Mouse (Mus musculus): ENCODE measurements around the gene Atxn1. TPM values are rescaled to one million over a fixed set of nuclear protein-coding genes. Genes with fewer than 3 reads are reported as not detected.

Atxn1 gene
- polyA plus RNA-seq, 1 experiment from 2014 or later, result 5.4 TPM

DNA sequence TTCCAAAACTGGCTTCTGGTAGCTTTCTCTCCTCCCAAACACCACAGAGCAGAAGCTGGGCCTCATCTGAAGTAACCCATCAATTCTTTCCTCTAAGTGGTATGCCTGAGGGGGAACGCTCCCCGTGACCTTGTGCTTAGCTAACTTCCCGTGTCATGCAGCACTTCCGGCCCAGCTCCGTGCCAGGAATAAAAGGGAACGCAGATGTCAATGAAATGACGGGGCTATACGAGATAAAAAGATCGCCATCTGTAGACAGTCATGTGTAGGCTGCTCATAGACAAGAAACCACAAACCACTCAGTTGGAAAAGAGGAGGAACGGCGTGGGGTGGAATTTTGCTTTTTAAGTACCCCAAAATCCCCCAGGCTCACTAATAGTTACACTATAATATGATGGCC lies 271.3 kb downstream of the Atxn1 start:
- H3K27ac ChIP-seq, result no peak overlapping the region
- no peak overlapping the region for H3K4me2 ChIP-seq
- H3K36me3 ChIP-seq, result no peaks in the 10 kb centered on the region
- H3K4me1 ChIP-seq, result peaks cover 4% of the 10 kb centered on the region; the same call in 1 of the 2 replicates
- no peak overlapping the region for H3K4me3 ChIP-seq
- H3K9ac ChIP-seq, result no peak overlapping the region
- WGBS, result 56% methylated on average over 11 of the region's 11 CpGs
- no peak for ATAC-seq (ENCODE audit: insufficient number of reproducible peaks, low FRiP score, low TSS enrichment, low read depth)
- H3K27me3 ChIP-seq, result no peaks in the 10 kb centered on the region
- H3K9me3 ChIP-seq, result no peaks in the 10 kb centered on the region

DNA sequence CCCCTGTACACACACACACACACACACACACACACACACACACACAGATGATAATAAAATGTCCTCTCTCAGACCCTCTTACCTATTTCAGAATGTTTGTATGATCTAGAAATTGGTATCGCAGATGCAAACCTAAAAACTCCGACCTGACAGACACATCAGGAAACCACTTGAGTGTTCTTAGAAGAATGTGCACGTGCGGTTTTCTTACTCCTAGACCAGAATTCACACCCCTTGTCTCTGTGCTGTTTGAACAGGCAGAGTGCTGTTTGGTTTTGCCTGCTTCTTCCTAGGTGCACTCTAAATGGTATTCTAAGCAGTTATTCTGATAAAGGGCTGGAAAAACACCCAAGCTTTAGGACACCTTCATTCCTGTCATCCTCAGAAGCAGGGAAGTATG lies 271.7 kb downstream of the Atxn1 start:
- WGBS, result 66% methylated on average over 4 of the region's 4 CpGs
- H3K4me1 ChIP-seq, result peaks cover 4% of the 10 kb centered on the region; the same call in 1 of the 2 replicates
- H3K4me3 ChIP-seq, result no peak overlapping the region
- H3K36me3 ChIP-seq, result no peaks in the 10 kb centered on the region
- no peak overlapping the region for H3K4me2 ChIP-seq
- no peak overlapping the region for H3K9ac ChIP-seq
- H3K9me3 ChIP-seq, result no peaks in the 10 kb centered on the region
- no peaks in the 10 kb centered on the region for H3K27me3 ChIP-seq
- no peak overlapping the region; the same call in 1 of the 2 replicates for H3K27ac ChIP-seq
- no peak for ATAC-seq (ENCODE audit: insufficient number of reproducible peaks, low FRiP score, low TSS enrichment, low read depth)

DNA sequence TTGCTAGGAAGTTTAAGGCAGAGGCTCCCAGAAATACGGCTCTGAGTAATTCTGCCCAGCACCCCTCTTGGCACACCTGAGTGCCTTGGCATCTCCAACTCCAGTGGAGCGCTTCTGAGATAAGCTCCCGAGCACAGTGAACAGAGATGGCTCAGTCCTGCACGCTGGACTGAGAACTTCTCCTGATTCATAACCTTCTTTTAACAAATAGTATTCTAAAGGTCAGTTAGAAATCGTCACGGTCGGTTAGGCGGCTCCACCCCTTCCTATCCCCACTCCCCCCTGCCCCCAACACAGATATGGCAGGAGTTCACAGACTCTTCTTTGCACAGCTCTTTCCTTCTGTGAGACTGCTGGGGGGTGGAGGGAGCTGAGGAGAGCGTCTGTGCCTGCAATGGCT lies 272.4 kb downstream of the Atxn1 start:
- no peak overlapping the region for H3K4me2 ChIP-seq
- 76% methylated on average over 9 of the region's 9 CpGs for WGBS
- H3K4me1 ChIP-seq, result peaks cover 4% of the 10 kb centered on the region; the same call in 1 of the 2 replicates
- H3K36me3 ChIP-seq, result no peaks in the 10 kb centered on the region
- no peaks in the 10 kb centered on the region for H3K9me3 ChIP-seq
- H3K9ac ChIP-seq, result no peak overlapping the region
- no peaks in the 10 kb centered on the region for H3K27me3 ChIP-seq
- no peak for ATAC-seq (ENCODE audit: insufficient number of reproducible peaks, low FRiP score, low TSS enrichment, low read depth)
- H3K4me3 ChIP-seq, result no peak overlapping the region
- no peak overlapping the region for H3K27ac ChIP-seq

DNA sequence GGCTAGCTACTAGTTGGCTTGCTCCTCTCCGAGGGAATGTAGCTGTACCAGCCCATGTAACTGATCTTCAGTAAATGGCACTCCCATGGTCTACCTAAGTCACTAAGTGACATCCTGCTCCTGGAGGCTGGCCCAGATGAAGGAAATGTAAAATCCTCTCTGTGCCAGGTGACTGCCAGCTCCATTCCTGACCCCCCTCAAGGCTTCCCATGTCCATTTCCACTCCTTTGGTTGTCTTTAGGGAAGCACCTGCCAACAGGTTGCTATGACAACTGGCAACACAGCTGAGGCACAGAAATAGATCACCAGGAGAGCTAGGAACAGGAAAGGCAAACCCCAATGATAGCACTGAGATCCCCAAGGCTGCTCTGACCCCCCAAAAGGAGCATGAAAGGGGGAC lies 274.4 kb downstream of the Atxn1 start:
- Histone ChIP-seq H3K27ac (no peak overlapping the region), H3K36me3 (no peaks in the 10 kb centered on the region), H3K27me3 (no peaks in the 10 kb centered on the region), H3K9ac (no peak overlapping the region), H3K4me2 (no peak overlapping the region), H3K9me3 (no peaks in the 10 kb centered on the region), H3K4me1 (peaks cover 4% of the 10 kb centered on the region; the same call in 1 of the 2 replicates), H3K4me3 (no peak overlapping the region)
- 63% methylated on average over 1 of the region's 1 CpGs for WGBS
- ATAC-seq (ENCODE audit: insufficient number of reproducible peaks, low FRiP score, low TSS enrichment, low read depth), result no peak

DNA sequence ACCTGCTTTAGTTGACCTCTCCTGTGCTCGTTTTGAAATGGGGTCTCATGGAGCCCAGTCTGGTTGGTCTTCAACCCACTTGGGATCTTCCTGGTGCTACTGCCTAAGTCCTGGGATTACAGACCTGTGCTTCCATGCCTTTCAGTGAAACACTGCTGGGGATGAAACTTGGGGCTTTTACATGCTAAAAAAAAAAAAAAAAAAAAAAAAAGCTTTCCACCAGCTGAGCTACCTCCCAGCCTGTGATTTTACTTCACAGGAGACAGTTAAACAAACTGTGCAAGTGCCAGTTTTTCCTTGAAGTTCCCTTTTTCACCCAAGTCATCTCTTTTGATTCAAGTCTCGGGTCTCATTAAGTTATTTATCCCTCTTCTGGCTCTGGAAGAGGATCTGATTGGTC lies 275.9 kb downstream of the Atxn1 start:
- Histone ChIP-seq H3K27ac (no peak overlapping the region), H3K9ac (no peak overlapping the region), H3K4me1 (peaks cover 4% of the 10 kb centered on the region; the same call in 1 of the 2 replicates), H3K4me3 (no peak overlapping the region), H3K9me3 (no peaks in the 10 kb centered on the region), H3K4me2 (no peak overlapping the region), H3K27me3 (no peaks in the 10 kb centered on the region), H3K36me3 (no peaks in the 10 kb centered on the region)
- no peak for ATAC-seq (ENCODE audit: insufficient number of reproducible peaks, low FRiP score, low TSS enrichment, low read depth)
- 65% methylated on average over 2 of the region's 2 CpGs for WGBS

DNA sequence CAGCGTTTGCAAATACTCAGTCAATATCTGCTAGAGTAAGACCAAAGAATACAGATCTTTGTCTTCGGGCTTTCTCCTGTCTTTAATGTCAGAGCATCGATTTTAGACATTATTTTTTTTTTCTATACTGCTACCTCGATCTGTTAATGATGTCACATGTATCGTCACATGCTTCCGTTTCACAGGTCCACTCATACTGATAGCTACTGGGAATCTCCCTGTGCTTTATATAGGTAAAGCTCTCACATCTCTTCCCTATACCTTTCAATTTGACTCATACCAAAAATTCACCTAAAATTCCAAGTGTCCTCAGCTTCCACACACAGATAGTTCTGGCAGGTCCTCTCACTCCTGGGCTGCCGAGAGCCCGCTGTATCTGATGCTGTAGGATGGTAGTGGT lies 277.2 kb downstream of the Atxn1 start:
- Histone ChIP-seq H3K36me3 (no peaks in the 10 kb centered on the region), H3K27ac (no peak overlapping the region), H3K4me2 (no peak overlapping the region), H3K9me3 (no peaks in the 10 kb centered on the region), H3K4me3 (no peak overlapping the region), H3K9ac (no peak overlapping the region), H3K4me1 (peaks cover 4% of the 10 kb centered on the region; the same call in 1 of the 2 replicates), H3K27me3 (no peaks in the 10 kb centered on the region)
- 91% methylated on average over 8 of the region's 8 CpGs for WGBS
- ATAC-seq (ENCODE audit: insufficient number of reproducible peaks, low FRiP score, low TSS enrichment, low read depth), result no peak

DNA sequence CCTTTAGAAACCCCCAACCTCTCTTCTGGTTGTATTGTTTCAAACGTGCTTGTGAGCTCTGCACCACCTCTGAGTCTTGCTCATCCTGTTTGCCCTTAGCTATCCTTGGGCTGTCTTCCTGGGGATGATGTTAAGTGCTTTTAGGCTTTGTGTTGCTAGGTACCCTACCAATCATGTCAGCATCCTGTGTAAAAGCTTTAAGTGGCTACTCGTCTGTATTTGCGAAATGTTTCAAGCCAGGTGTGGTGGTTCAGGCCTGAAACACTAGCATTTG lies 278.6 kb downstream of the Atxn1 start:
- H3K36me3 ChIP-seq, result no peaks in the 10 kb centered on the region
- no peak for ATAC-seq (ENCODE audit: insufficient number of reproducible peaks, low FRiP score, low TSS enrichment, low read depth)
- H3K4me2 ChIP-seq, result no peak overlapping the region
- H3K27ac ChIP-seq, result no peak overlapping the region
- no peaks in the 10 kb centered on the region for H3K9me3 ChIP-seq
- H3K4me3 ChIP-seq, result no peak overlapping the region
- peaks cover 4% of the 10 kb centered on the region; the same call in 1 of the 2 replicates for H3K4me1 ChIP-seq
- no peak overlapping the region for H3K9ac ChIP-seq
- no peaks in the 10 kb centered on the region for H3K27me3 ChIP-seq
- 50% methylated on average over 3 of the region's 3 CpGs for WGBS

DNA sequence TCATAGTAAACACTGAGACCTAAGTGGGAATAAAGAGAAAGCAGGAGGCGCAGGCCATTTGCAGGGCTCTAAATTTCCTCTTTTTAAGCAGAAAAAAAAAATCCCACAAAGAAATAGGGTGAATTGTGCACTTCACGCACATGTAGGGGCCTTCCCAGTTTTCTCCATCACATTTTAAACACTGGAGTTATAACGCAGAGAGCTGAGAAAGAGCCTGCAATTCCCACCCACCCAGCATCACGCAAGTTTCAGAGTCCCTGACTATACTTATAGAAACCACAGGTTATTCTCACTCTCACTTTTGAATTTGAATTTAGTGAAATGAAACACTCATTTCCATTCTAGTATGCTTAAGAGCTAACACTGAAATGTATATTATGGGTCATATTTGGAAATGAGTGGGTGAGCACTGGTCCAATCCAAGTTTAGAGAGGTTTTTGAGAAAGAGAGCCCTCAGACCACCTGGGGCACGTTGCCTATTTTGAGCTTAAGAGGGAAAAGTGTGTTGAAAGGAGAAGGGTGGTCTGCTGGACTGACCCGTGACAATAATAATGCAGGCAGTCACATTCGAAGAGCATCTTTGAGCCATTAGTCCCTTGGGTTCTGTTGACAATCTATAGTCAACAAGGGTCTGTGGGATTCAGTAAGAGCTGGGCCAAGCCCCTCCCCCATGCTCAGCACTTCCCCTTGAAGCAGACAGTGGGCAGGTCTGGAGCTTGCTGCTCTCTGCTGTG lies 279.1 kb downstream of the Atxn1 start:
- Histone ChIP-seq H3K4me3 (no peak overlapping the region), H3K9ac (no peak overlapping the region), H3K4me2 (no peak overlapping the region), H3K27ac (no peak overlapping the region), H3K4me1 (peaks cover 4% of the 10 kb centered on the region; the same call in 1 of the 2 replicates), H3K9me3 (no peaks in the 10 kb centered on the region), H3K36me3 (no peaks in the 10 kb centered on the region), H3K27me3 (no peaks in the 10 kb centered on the region)
- no peak for ATAC-seq (ENCODE audit: insufficient number of reproducible peaks, low FRiP score, low TSS enrichment, low read depth)
- 74% methylated on average over 7 of the region's 7 CpGs for WGBS

DNA sequence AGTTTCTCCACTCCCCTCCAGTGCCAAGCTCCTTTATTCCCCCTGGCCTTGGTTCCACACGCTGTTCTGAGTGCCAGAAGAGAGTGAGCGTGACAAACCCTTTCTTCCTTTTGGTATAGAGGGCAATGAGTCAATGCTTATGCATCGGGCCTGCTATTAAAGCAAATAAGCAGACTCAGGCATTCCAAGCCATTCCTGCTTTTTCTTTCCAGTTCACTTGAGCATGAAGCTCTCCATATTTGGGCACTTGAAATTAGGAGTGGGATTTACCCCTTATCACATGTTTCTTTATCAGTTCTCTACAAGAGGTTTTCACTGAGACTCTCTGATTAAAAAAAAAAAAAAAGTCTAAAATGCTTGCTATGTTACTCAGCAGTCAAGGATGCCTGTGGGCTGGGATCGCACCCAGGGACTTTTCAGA lies 279.9 kb downstream of the Atxn1 start:
- WGBS, result 83% methylated on average over 4 of the region's 4 CpGs
- Histone ChIP-seq H3K27ac (no peak overlapping the region), H3K27me3 (no peaks in the 10 kb centered on the region), H3K9me3 (no peaks in the 10 kb centered on the region), H3K36me3 (no peaks in the 10 kb centered on the region), H3K4me3 (no peak overlapping the region), H3K9ac (no peak overlapping the region), H3K4me2 (no peak overlapping the region), H3K4me1 (no peaks in the 10 kb centered on the region)
- no peak for ATAC-seq (ENCODE audit: insufficient number of reproducible peaks, low FRiP score, low TSS enrichment, low read depth)

DNA sequence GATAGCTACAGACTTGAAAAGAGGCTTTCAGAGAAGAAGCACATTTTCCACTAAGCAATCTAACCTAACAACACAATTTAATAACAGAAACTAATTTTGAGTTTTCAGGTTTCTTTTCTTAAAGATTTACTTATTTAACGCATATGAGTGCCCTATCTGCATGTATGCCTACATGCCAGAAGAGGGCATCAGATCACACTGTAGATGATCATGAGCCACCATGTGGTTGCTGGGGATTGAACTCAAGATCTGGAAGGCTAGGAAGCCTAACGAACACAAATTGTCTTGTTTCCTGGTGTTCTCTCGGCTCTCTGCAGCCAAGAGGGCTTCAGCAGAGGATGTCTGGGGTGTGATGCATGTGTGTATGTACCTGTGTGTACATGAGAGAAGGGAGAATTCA lies 280.8 kb downstream of the Atxn1 start:
- ATAC-seq (ENCODE audit: insufficient number of reproducible peaks, low FRiP score, low TSS enrichment, low read depth), result no peak
- Histone ChIP-seq H3K27ac (no peak overlapping the region), H3K4me2 (no peak overlapping the region), H3K27me3 (no peaks in the 10 kb centered on the region), H3K36me3 (no peaks in the 10 kb centered on the region), H3K9me3 (no peaks in the 10 kb centered on the region), H3K4me1 (no peaks in the 10 kb centered on the region), H3K9ac (no peak overlapping the region), H3K4me3 (no peak overlapping the region)
- WGBS, result 62% methylated on average over 3 of the region's 3 CpGs

DNA sequence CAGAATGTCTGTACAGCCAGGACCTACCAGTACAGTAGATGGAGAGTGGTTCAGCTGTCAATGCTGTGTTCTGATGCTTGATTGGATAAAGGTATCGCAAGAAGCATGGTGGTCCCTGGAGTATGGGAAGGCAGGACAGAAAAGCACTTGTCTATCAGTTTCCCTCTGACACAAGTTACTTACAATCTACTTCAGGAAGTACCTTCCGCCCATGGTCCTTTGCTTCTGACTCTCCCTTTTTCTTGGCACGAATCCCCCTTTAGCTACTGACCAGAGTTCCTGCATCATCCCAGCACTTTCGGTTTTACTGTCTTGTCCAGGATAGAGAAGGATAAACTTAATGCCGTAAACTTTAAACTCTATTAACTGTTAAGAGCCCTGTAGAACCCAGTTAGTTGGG lies 283.6 kb downstream of the Atxn1 start:
- Histone ChIP-seq H3K9ac (no peak overlapping the region), H3K4me1 (no peaks in the 10 kb centered on the region), H3K36me3 (no peaks in the 10 kb centered on the region), H3K4me3 (no peak overlapping the region), H3K27ac (no peak overlapping the region), H3K9me3 (no peaks in the 10 kb centered on the region), H3K4me2 (no peak overlapping the region), H3K27me3 (no peaks in the 10 kb centered on the region)
- no peak for ATAC-seq (ENCODE audit: insufficient number of reproducible peaks, low FRiP score, low TSS enrichment, low read depth)
- WGBS, result 68% methylated on average over 5 of the region's 5 CpGs

DNA sequence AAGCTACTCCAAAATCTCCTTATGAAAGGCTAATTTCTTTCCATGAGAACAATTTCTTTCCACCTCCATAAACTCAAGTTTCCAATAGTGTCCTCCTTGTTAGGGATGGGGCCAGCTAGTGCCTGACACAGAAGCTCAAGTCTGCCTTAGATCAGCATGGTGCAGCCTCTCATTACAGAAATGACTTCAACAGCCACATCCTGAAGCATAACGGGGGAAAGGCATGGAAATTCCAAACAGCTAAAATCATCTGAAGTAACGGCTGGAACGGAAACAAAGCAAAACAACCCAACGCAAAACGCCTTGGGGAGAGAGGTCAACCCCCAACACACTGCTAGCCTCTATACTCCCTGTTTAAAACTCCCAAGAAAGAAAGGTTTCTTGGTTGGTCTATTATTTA lies 284.2 kb downstream of the Atxn1 start:
- Histone ChIP-seq H3K27ac (no peak overlapping the region), H3K4me3 (no peak overlapping the region), H3K9ac (no peak overlapping the region), H3K4me1 (no peaks in the 10 kb centered on the region), H3K9me3 (no peaks in the 10 kb centered on the region), H3K4me2 (no peak overlapping the region), H3K36me3 (no peaks in the 10 kb centered on the region), H3K27me3 (no peaks in the 10 kb centered on the region)
- WGBS, result 54% methylated on average over 5 of the region's 5 CpGs
- no peak for ATAC-seq (ENCODE audit: insufficient number of reproducible peaks, low FRiP score, low TSS enrichment, low read depth)

DNA sequence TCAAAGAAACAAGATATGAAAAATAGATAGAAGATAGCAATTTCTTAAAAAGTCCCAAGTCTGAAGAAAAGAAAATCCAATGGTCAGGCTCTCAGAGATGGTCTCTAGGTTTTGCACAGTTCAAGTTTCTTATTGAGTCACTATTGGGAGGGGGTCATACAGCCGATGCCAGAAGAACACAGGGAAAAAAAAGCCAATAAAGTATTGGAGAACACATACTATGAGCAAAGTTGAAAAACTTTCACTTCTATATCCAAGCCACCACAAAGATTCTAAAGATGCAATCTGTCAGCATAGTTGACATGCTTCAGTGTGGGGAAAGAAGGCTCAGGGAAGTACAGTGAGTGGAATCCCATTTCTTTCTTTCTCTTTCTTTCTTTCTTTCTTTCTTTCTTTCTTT lies 285.7 kb downstream of the Atxn1 start:
- Histone ChIP-seq H3K27me3 (no peaks in the 10 kb centered on the region), H3K27ac (no peak overlapping the region), H3K4me2 (no peak overlapping the region), H3K9ac (no peak overlapping the region), H3K4me1 (no peaks in the 10 kb centered on the region), H3K4me3 (no peak overlapping the region), H3K9me3 (no peaks in the 10 kb centered on the region), H3K36me3 (no peaks in the 10 kb centered on the region)
- 67% methylated on average over 1 of the region's 1 CpGs for WGBS
- ATAC-seq (ENCODE audit: insufficient number of reproducible peaks, low FRiP score, low TSS enrichment, low read depth), result no peak

Data from limb, embryonic 15.5 days (tissue).